Mouse (Mus musculus) kidney, postnatal 10 days (tissue): ENCODE results near the gene Mdm2.
A peak's percentile ranks its signal among the peaks of the same experiment; 100 is the strongest.
"Not testable (repeated sequence)": the region's sequence is repeated elsewhere in the genome, so short reads cannot be mapped to it uniquely, and the experiment has no call there.

Experiments used
- DNase-seq: peaks from one replicate; pipeline ENCODE4 v3.0.0; 2021; ENCODE audit warnings: mixed read lengths

The Mdm2 gene

GRCm38 (mm10) chr10:117732184-117732583 is 21.6 kb upstream of the Mdm2 start:
- no peak for DNase-seq

- peak; percentile 81 for DNase-seq
Observed at GRCm38 (mm10) chr10:117731244-117732101, 20.9 kb upstream of the Mdm2 start.

GRCm38 (mm10) chr10:117730637-117731203 is 20.2 kb upstream of the Mdm2 start:
- DNase-seq = no peak

GRCm38 (mm10) chr10:117730140-117730539 is 19.6 kb upstream of the Mdm2 start:
- DNase-seq = no peak

- DNase-seq = no peak
Observed at GRCm38 (mm10) chr10:117729139-117729814, 18.7 kb upstream of the Mdm2 start.

GRCm38 (mm10) chr10:117728574-117728973 is 18.0 kb upstream of the Mdm2 start:
- DNase-seq = no peak

- DNase-seq = no peak
Observed at GRCm38 (mm10) chr10:117727518-117728110, 17.1 kb upstream of the Mdm2 start.

GRCm38 (mm10) chr10:117726888-117727385 is 16.4 kb upstream of the Mdm2 start:
- DNase-seq = no peak

GRCm38 (mm10) chr10:117726350-117726749 is 15.8 kb upstream of the Mdm2 start:
- DNase-seq = no peak

- DNase-seq = no peak
Observed at GRCm38 (mm10) chr10:117725671-117726070, 15.1 kb upstream of the Mdm2 start.

GRCm38 (mm10) chr10:117724804-117725361 is 14.3 kb upstream of the Mdm2 start:
- no peak for DNase-seq

GRCm38 (mm10) chr10:117724136-117724718 is 13.7 kb upstream of the Mdm2 start:
- no peak for DNase-seq

GRCm38 (mm10) chr10:117718161-117719119 is 7.9 kb upstream of the Mdm2 start:
- DNase-seq = peak; percentile 77

- peak; percentile 83 for DNase-seq
Observed at GRCm38 (mm10) chr10:117717583-117717982, 7.0 kb upstream of the Mdm2 start.

- DNase-seq = no peak
Observed at GRCm38 (mm10) chr10:117716686-117717085, 6.1 kb upstream of the Mdm2 start.

- DNase-seq = not testable (repeated sequence)
Observed at GRCm38 (mm10) chr10:117715654-117716053, 5.1 kb upstream of the Mdm2 start.

- DNase-seq = no peak
Observed at GRCm38 (mm10) chr10:117714928-117715500, 4.5 kb upstream of the Mdm2 start.

- no peak for DNase-seq
Observed at GRCm38 (mm10) chr10:117714048-117714545, 3.5 kb upstream of the Mdm2 start.

GRCm38 (mm10) chr10:117713466-117713865 is 2.9 kb upstream of the Mdm2 start:
- no peak for DNase-seq

- DNase-seq = no peak
Observed at GRCm38 (mm10) chr10:117712871-117713270, 2.3 kb upstream of the Mdm2 start.
